Mouse (Mus musculus) CD4-positive, CD25-positive, alpha-beta regulatory T cell, adult 2 months (primary cell): Measurements from ENCODE around the gene Dusp28.
"Not testable (repeated sequence)": the region's sequence is repeated elsewhere in the genome, so short reads cannot be mapped to it uniquely, and the experiment has no call there.

Experiments
- DNase-seq: peaks from one replicate; pipeline ENCODE4 v3.0.0-alpha.2; 2012; ENCODE audit warnings: low read depth, low spot score

The Dusp28 gene

DNA sequence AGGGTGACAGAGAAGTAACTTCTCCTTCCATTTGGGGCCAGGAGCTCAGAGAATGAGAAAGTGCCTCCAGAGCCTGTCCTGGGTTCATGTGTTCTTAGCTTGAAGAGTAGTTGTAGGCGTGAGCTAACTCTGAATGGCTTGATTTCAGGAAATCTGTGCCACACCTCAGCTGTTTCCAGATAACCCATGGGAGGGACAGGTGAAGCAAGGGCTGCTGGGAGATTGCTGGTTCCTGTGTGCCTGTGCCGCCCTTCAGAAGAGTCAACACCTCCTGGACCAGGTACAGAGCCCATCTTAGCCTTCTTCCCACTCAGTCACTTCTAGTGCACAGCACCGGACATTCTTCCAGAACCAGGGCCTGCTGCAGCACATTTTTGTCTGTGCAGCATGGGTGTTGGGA lies 31.0 kb downstream of the Dusp28 start:
- no peak for DNase-seq

DNA sequence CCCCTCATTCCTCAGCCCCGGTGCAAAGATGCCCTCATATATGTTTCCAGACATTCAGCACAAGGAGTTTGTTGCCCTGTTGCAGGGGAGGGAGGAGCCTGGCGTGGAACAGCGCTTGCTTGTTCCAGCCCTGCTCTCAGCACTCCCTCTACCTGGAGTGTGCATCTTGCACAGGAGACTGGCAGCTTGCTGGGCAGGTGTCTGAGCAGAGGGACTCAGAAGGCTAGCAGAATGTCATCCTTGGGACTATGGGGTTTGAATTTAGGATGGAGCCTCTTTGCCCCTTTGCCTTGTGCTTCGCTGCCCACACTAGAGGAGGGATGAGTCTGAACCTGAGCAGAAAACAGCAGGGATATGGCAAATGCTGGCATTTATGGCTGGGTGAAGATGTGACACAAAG lies 33.0 kb downstream of the Dusp28 start:
- DNase-seq, result no peak

DNA sequence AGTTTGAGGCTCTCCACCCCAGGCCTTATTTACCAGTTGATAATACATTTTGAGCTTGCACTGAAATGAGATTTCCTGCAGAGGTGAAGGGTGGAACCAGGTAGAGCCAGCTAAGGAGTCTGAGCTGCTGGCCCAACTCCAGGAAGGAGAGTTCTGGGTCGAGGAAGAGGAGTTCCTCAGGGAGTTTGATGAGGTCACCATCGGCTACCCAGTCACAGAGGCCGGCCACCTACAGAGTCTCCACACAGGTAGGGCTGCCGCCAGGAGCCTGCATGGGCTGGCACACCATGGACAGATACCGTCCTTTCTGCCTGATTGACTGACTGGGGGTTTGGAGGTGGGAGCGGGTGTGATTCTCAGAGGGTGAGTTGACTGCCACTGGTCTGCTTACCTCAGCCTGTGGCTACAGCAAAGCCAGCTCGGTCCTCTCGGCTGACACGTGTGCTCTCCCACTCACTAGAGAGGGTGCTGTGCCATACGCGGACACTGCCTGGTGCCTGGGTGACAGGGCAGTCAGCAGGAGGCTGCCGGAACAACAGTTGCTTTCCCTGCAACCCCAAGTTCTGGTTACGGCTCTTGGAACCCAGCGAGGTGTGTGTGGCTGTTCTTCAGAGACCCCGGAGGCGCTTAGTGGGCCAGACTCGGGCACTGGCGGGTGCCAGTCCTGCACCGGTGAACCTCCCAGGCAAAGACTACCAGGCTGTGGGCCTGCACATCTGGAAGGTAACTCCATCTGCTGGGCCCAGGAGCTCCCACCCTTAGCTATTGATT lies 36.6 kb downstream of the Dusp28 start:
- no peak for DNase-seq

DNA sequence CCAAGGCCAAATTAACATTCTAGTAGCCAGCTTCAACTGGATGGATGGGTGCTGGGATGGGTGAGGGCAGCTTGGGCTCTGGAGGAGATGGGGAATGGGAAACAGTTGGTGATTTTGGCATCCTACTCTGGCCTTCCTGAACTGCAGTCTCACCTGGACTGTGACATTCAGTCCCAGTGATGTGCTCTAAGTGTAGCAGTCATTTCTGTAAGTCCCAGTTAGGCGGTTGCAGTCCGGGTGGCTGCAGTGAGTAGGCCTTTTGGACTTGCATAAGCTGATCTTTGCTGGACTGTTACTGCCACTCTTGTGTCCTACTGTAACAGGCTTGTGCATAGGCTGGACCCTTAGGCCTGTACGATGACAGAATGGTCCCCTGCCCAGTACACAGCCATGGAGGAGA lies 41.2 kb downstream of the Dusp28 start:
- no peak for DNase-seq

DNA sequence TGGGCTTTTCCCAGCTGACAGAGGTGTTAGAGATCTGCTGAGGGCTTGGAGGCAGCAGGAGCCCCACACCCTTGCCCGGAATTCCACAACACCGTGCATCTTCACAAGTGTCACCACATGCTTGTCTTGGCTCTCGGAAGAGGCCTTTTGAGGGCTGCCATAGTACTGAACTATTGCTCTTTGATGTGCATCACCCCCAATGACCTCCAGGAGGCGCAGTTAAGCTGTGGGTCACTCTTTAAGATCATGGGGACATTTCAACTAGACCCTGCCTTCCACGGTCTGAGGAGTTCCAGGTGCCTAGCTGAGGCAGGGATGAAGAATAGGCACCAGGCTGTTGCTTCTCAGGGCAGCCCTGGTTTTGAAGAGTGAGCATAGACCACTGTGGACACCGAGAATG lies 42.6 kb downstream of the Dusp28 start:
- peak; percentile 33 for DNase-seq

DNA sequence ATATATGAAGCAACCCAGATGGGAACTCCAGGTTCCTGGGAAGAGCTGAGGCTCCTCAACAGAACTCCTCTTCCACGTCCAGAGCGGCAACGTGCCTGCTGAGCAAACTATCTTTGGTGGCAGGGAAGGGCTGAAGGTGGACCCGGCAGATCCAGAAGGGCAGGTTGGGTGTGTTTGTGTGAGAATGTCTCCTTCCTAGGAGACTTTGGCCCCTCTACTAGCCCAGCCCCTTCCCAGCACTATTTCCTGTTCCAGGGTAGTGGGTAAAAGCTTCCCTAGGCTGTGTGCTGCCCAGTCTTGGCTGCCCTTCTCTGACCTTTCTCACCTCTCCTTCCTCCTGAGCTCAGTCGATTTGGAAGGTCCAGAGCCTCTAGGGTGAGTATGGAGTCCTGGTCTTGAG lies 43.8 kb downstream of the Dusp28 start, which contains the start of gene Gpr35:
Gpr35 (plus strand) TSS at position 259 of the 400 bp plus-strand sequence.
- DNase-seq, result no peak

DNA sequence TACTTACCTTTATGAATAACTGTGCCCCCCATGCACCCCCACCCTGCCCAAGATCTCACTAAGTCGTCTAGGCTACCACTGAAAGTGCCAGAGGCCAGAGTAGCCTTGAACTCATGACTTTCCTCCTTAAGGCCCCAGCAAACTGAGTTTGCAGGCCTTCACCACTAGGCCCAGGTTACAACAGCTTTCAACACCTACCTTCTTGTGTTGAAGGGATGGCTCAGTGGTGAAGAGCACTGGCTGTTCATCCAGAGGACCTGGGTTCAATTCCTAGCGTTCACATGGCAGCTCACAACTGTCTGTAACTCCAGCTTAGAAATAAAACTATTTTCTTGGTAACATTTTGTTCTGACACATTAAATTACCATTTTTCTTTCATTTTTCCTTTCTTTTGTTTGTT lies 46.9 kb downstream of the Dusp28 start:
- no peak for DNase-seq

DNA sequence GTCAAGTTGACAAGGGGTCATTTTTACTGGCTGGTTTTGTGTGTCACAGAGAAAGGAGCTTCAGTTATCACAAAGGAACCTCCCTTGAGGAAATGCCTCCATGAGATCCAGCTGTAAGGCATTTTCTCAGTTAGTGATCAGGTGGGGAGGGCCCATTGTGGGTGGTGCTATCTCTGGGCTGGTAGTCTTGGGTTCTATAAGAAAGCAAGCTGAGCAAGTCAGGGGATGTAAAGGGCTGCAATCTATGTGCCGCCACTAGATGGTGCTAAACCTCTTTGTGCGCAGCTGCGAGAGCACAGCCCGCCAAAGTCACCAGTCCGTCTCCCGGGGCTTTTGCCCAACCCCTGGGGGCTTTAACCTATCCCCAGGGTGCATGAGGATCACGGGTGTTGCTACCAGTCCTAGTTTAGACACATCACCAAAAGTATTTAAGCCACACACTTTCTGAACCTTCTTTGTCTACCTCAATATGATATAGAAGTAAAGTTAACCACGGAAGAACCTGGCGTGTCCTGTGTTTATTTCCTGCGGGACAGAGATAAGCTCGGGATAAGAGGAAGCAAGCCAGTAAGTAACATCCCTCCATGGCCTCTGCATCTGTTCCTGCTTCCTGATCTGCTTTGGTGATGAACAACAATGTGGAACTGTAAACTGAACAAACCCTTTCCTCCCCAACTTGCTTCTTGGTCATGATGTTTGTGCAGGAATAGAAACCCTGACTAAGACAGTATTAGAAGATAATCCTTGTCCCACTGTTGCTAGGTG lies 50.0 kb downstream of the Dusp28 start:
- not testable (repeated sequence) for DNase-seq
